Mouse (Mus musculus): ENCODE results near the gene Cdkal1. TPM values are rescaled to one million over a fixed set of nuclear protein-coding genes. Genes with fewer than 3 reads are reported as not detected.

Gene Cdkal1
- total and polyA plus RNA-seq, 3 experiments = 8.7 to 13.7 (median 9.5) TPM

- TF ChIP-seq MAFK (IDR thresholded peaks at IDR 0.05; ENCODE audit: insufficient replicate concordance, low read length) = no peak
- no peak for TF ChIP-seq MEF2A (IDR thresholded peaks at IDR 0.05; ENCODE audit: borderline replicate concordance, low read depth, low read length)
- no peak for TF ChIP-seq UBTF (IDR thresholded peaks at IDR 0.05; ENCODE audit: low read depth, low read length)
- no peak for TF ChIP-seq PAX5 (IDR thresholded peaks at IDR 0.05; ENCODE audit: low read length)
- no peak for TF ChIP-seq TBP (conservative IDR thresholded peaks at IDR 0.05; ENCODE audit: low read depth, low read length)
- no peak for TF ChIP-seq TCF12 (IDR thresholded peaks at IDR 0.05; ENCODE audit: low read depth, low read length)
- TF ChIP-seq CTCF (conservative IDR thresholded peaks at IDR 0.05 in 1 of 2, IDR thresholded peaks at IDR 0.05 in 1 of 2; ENCODE audit: low read depth in 2 of 2, low read length in 2 of 2) = no peak
- TF ChIP-seq NRF1 (IDR thresholded peaks at IDR 0.05; ENCODE audit: low read depth, low read length) = no peak
- no peak for TF ChIP-seq KAT2A (IDR thresholded peaks at IDR 0.05; ENCODE audit: insufficient replicate concordance, low read length)
- Histone ChIP-seq H3K27me3 (replicated peaks) (no peaks in the 10 kb centered on the region), H3K79me2 (replicated peaks; ENCODE audit: control insufficient read depth, extremely low read depth, insufficient read depth, poor library complexity, severe bottlenecking) (no peaks in the 10 kb centered on the region), H3K36me3 (replicated peaks in 1 of 2; ENCODE audit: control insufficient read depth in 1 of 2, insufficient read depth in 1 of 2, low read length in 1 of 2) (peaks cover 0 to 5% of the 10 kb centered on the region in 2 experiments), H3K9me3 (replicated peaks; ENCODE audit: low read length) (no peaks in the 10 kb centered on the region), H3K27ac (ENCODE audit: insufficient read depth, low read depth) (no peak overlapping the region), H3K4me3 (replicated peaks in 1 of 3; ENCODE audit: low read depth in 2 of 3, low read length in 2 of 3, poor library complexity in 1 of 3) (no peak overlapping the region), H3K4me2 (ENCODE audit: insufficient read depth, low read depth, poor library complexity, severe bottlenecking) (no peak overlapping the region), H3K4me1 (ENCODE audit: control insufficient read depth in 1 of 2, insufficient read depth in 2 of 2) (peaks cover 0 to 11% of the 10 kb centered on the region in 2 experiments; a peak in 2 of 4 replicates), H3K9ac (ENCODE audit: insufficient read depth, low read depth) (no peak overlapping the region)
- dilution Hi-C loops (cut with MboI; ENCODE audit: extremely low pct_ligation_motif_present, extremely low pct_unique_long_range_greater_than_20kb, low sequenced_read_pairs) = no loop called here
- no peak for DNase-seq (ENCODE audit: extremely low read depth)
- in situ Hi-C loops (cut with MboI; ENCODE audit: low pct_ligation_motif_present, low pct_unique_long_range_greater_than_20kb, low sequenced_read_pairs) = loop anchor here (5.0 kb wide), 1 partner anchor 187 kb away; no protein-coding TSS in a partner anchor
Measured at GRCm38 (mm10) chr13:29414878-29415277, 440.6 kb downstream of the Cdkal1 start.

GRCm38 (mm10) chr13:29414470-29414869 lies 441.0 kb downstream of the Cdkal1 start:
- in situ Hi-C loops (cut with MboI; ENCODE audit: low pct_ligation_motif_present, low pct_unique_long_range_greater_than_20kb, low sequenced_read_pairs) (loop anchor here (5.0 kb wide), 1 partner anchor 188 kb away; no protein-coding TSS in a partner anchor), dilution Hi-C loops (cut with MboI; ENCODE audit: extremely low pct_ligation_motif_present, extremely low pct_unique_long_range_greater_than_20kb, low sequenced_read_pairs) (no loop called here)

More at GRCm38 (mm10) chr13:29414470-29414869, 441.0 kb downstream of the Cdkal1 start:
- Histone ChIP-seq H3K4me3 (replicated peaks in 1 of 3; ENCODE audit: low read depth in 2 of 3, low read length in 2 of 3, poor library complexity in 1 of 3) (no peak overlapping the region), H3K36me3 (replicated peaks in 1 of 2; ENCODE audit: control insufficient read depth in 1 of 2, insufficient read depth in 1 of 2, low read length in 1 of 2) (peaks cover 0 to 5% of the 10 kb centered on the region in 2 experiments), H3K4me1 (ENCODE audit: control insufficient read depth in 1 of 2, insufficient read depth in 2 of 2) (peaks cover 0 to 10% of the 10 kb centered on the region in 2 experiments; a peak in 2 of 4 replicates), H3K4me2 (ENCODE audit: insufficient read depth, low read depth, poor library complexity, severe bottlenecking) (no peak overlapping the region), H3K9me3 (replicated peaks; ENCODE audit: low read length) (no peaks in the 10 kb centered on the region), H3K27ac (ENCODE audit: insufficient read depth, low read depth) (no peak overlapping the region), H3K9ac (ENCODE audit: insufficient read depth, low read depth) (no peak overlapping the region), H3K79me2 (replicated peaks; ENCODE audit: control insufficient read depth, extremely low read depth, insufficient read depth, poor library complexity, severe bottlenecking) (no peaks in the 10 kb centered on the region), H3K27me3 (replicated peaks) (no peaks in the 10 kb centered on the region)
- no peak for TF ChIP-seq POLR2A (IDR thresholded peaks at IDR 0.05; ENCODE audit: low read depth, low read length)
- TF ChIP-seq UBTF (IDR thresholded peaks at IDR 0.05; ENCODE audit: low read depth, low read length) = no peak
- TF ChIP-seq ZMIZ1 (IDR thresholded peaks at IDR 0.05; ENCODE audit: low read depth, low read length) = no peak
- TF ChIP-seq RAD21 (IDR thresholded peaks at IDR 0.05; ENCODE audit: low read depth, low read length) = no peak
- no peak for TF ChIP-seq MAFK (IDR thresholded peaks at IDR 0.05; ENCODE audit: insufficient replicate concordance, low read length)
- TF ChIP-seq CHD1 (IDR thresholded peaks at IDR 0.05; ENCODE audit: low read depth, low read length) = no peak
- no peak for TF ChIP-seq MEF2A (IDR thresholded peaks at IDR 0.05; ENCODE audit: borderline replicate concordance, low read depth, low read length)
- no peak for TF ChIP-seq USF1 (IDR thresholded peaks at IDR 0.05; ENCODE audit: low read depth, low read length)
- no peak for TF ChIP-seq POLR2AphosphoS2 (IDR thresholded peaks at IDR 0.05; ENCODE audit: low read depth, low read length)
- TF ChIP-seq PAX5 (IDR thresholded peaks at IDR 0.05; ENCODE audit: low read length) = no peak
- no peak for TF ChIP-seq MAX (IDR thresholded peaks at IDR 0.05; ENCODE audit: low read length)
- TF ChIP-seq CHD2 (IDR thresholded peaks at IDR 0.05; ENCODE audit: low read length) = no peak
- no peak for TF ChIP-seq ZNF384 (IDR thresholded peaks at IDR 0.05; ENCODE audit: low read depth, low read length)
- no peak for DNase-seq (ENCODE audit: extremely low read depth)
